Comparison of ENCODE assay signal across 7 mouse cellular contexts in the genomic region with DNA sequence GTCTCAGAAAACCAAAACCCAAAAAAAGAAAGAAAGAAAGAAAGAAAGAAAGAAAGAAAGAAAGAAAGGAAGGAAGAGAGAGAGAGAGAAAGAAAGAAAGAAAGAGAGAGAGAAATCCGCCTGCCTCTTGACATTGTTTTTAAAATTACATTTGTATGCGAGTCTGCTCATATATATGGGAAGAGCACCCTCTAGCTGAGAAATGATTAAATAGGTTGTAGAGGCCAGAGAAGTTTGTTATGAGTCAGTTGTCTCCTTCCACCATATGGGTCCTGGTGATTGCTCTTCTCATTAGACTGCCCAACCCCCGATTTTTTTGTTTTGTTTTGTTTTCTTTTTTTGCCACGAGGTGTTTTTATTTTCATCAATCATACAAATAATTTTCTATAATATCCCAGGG. TPM values are rescaled to one million over a fixed set of nuclear protein-coding genes. Genes with fewer than 3 reads are reported as not detected.
DNase-seq lines count a peak whose midpoint lies in the region; ATAC-seq and TF ChIP-seq lines count a peak whose summit lies in the region.
"Not testable (repeated sequence)": the region's sequence is repeated elsewhere in the genome, so short reads cannot be mapped to it uniquely, and the experiment has no call there.

No protein-coding gene starts in this region.

- H3K27ac ChIP-seq in CH12.LX (ENCODE audit: insufficient read depth, low read depth); embryonic facial prominence, embryonic 14.5 days (replicated peaks; ENCODE audit: low read depth, low read length); hindbrain, postnatal 0 days; limb, embryonic 14.5 days (replicated peaks; ENCODE audit: low read depth, low read length); stomach, postnatal 0 days (replicated peaks): not testable (repeated sequence)

- peak in 1 of 2 experiments; percentile 76; a peak in 3 of 4 replicates for TF ChIP-seq CTCF in CH12.LX (conservative IDR thresholded peaks at IDR 0.05 in 1 of 2, IDR thresholded peaks at IDR 0.05 in 1 of 2; ENCODE audit: low read depth in 2 of 2, low read length in 2 of 2)
- peak; percentile 57 for TF ChIP-seq CTCF in hindbrain, postnatal 0 days (IDR thresholded peaks at IDR 0.05; ENCODE audit: low read depth)
- peak; percentile 72 for TF ChIP-seq CTCF in stomach, postnatal 0 days (IDR thresholded peaks at IDR 0.05; ENCODE audit: low read depth)

- TF ChIP-seq RAD21 in CH12.LX (IDR thresholded peaks at IDR 0.05; ENCODE audit: low read depth, low read length): peak; percentile 78

- WGBS in embryonic facial prominence, embryonic 14.5 days: 61% methylated on average over 4 of the region's 4 CpGs
- 52% methylated on average over 4 of the region's 4 CpGs for WGBS in hindbrain, postnatal 0 days
- 70% methylated on average over 4 of the region's 4 CpGs for WGBS in limb, embryonic 14.5 days
- WGBS in stomach, postnatal 0 days: 33% methylated on average over 4 of the region's 4 CpGs

- TF ChIP-seq POLR2A in CH12.LX (IDR thresholded peaks at IDR 0.05; ENCODE audit: low read depth, low read length); limb, embryonic 14.5 days (IDR thresholded peaks at IDR 0.05; ENCODE audit: borderline replicate concordance, extremely low read depth, insufficient read depth, insufficient read length): not testable (repeated sequence)

- H3K9ac ChIP-seq in CH12.LX (ENCODE audit: insufficient read depth, low read depth): 0 out of 2 replicates have a peak overlapping the region, but pooled peaks have one; percentile 3
- not testable (repeated sequence) for H3K9ac ChIP-seq in embryonic facial prominence, embryonic 14.5 days (ENCODE audit: low read depth, low read length); hindbrain, postnatal 0 days (replicated peaks; ENCODE audit: low read length); limb, embryonic 14.5 days (ENCODE audit: low read depth, low read length, severe bottlenecking); stomach, postnatal 0 days (ENCODE audit: low read length)

- peaks cover 14 to 37% of the 10 kb centered on the region in 2 experiments for H3K4me1 ChIP-seq in CH12.LX (ENCODE audit: control insufficient read depth in 1 of 2, insufficient read depth in 2 of 2)
- H3K4me1 ChIP-seq in embryonic facial prominence, embryonic 14.5 days (ENCODE audit: control insufficient read depth, insufficient read depth, low read length): peaks cover 16% of the 10 kb centered on the region
- peaks cover 13% of the 10 kb centered on the region for H3K4me1 ChIP-seq in hindbrain, postnatal 0 days (ENCODE audit: insufficient read depth, low read length)
- H3K4me1 ChIP-seq in limb, embryonic 14.5 days (ENCODE audit: control insufficient read depth, insufficient read depth, low read length): peaks cover 14% of the 10 kb centered on the region
- H3K4me1 ChIP-seq in stomach, postnatal 0 days (replicated peaks; ENCODE audit: control insufficient read depth, insufficient read depth): not testable (repeated sequence)

- H3K4me2 ChIP-seq in CH12.LX (ENCODE audit: insufficient read depth, low read depth, poor library complexity, severe bottlenecking): peak overlapping the region; percentile 38; the same call in 1 of the 2 replicates
- H3K4me2 ChIP-seq in embryonic facial prominence, embryonic 14.5 days (ENCODE audit: low read depth, low read length); hindbrain, postnatal 0 days (ENCODE audit: low read depth, low read length); limb, embryonic 14.5 days (replicated peaks; ENCODE audit: low read depth, low read length, severe bottlenecking); stomach, postnatal 0 days (replicated peaks; ENCODE audit: low read depth): not testable (repeated sequence)

- in situ Hi-C loops in CH12.LX (cut with MboI; ENCODE audit: low pct_ligation_motif_present, low pct_unique_long_range_greater_than_20kb, low sequenced_read_pairs): not testable (repeated sequence)

- H3K79me2 ChIP-seq in CH12.LX (replicated peaks; ENCODE audit: control insufficient read depth, extremely low read depth, insufficient read depth, poor library complexity, severe bottlenecking): peaks cover 22% of the 10 kb centered on the region

- not testable (repeated sequence) for H3K27me3 ChIP-seq in CH12.LX (replicated peaks); embryonic facial prominence, embryonic 14.5 days (replicated peaks; ENCODE audit: control insufficient read depth, insufficient read depth, low read length); hindbrain, postnatal 0 days (ENCODE audit: insufficient read depth, low read length); limb, embryonic 14.5 days (ENCODE audit: control insufficient read depth, insufficient read depth, low read length); stomach, postnatal 0 days (ENCODE audit: control insufficient read depth, insufficient read depth, low read length)

- not testable (repeated sequence) for TF ChIP-seq EP300 in CH12.LX (IDR thresholded peaks at IDR 0.05; ENCODE audit: low read length); stomach, postnatal 0 days (optimal IDR thresholded peaks at IDR 0.05)

- ATAC-seq in embryonic facial prominence, embryonic 14.5 days (ENCODE audit: low read depth); hindbrain, postnatal 0 days; limb, embryonic 14.5 days (ENCODE audit: low FRiP score, low read depth); stomach, postnatal 0 days (ENCODE audit: low FRiP score, low TSS enrichment): not testable (repeated sequence)
- ATAC-seq in megakaryocyte progenitor cell, adult 5-6 weeks (replicated peaks; ENCODE audit: poor library complexity): peak; percentile 32; the same call in 1 of the 2 replicates

- peak; percentile 68 for DNase-seq in CH12.LX (ENCODE audit: extremely low read depth)
- DNase-seq in brain, adult 2 months (ENCODE audit: low read depth, low spot score): peak; percentile 61
- peak; percentile 77 for DNase-seq in embryonic facial prominence, embryonic 14.5 days (ENCODE audit: low spot score)
- peak; percentile 73 for DNase-seq in hindbrain, postnatal 0 days (ENCODE audit: low spot score)
- DNase-seq in limb, embryonic 14.5 days (ENCODE audit: low spot score): peak; percentile 76
- not testable (repeated sequence) for DNase-seq in stomach, postnatal 0 days (ENCODE audit: low spot score)

- dilution Hi-C loops in CH12.LX (cut with MboI; ENCODE audit: extremely low pct_ligation_motif_present, extremely low pct_unique_long_range_greater_than_20kb, low sequenced_read_pairs): not testable (repeated sequence)

- H3K4me3 ChIP-seq in CH12.LX (replicated peaks in 1 of 3; ENCODE audit: low read depth in 2 of 3, low read length in 2 of 3, poor library complexity in 1 of 3); embryonic facial prominence, embryonic 14.5 days (ENCODE audit: low read depth, low read length); hindbrain, postnatal 0 days (ENCODE audit: low read length); limb, embryonic 14.5 days (replicated peaks; ENCODE audit: low read length); stomach, postnatal 0 days (ENCODE audit: low read depth, low read length): not testable (repeated sequence)

- not testable (repeated sequence) for H3K9me3 ChIP-seq in CH12.LX (replicated peaks; ENCODE audit: low read length); embryonic facial prominence, embryonic 14.5 days (ENCODE audit: control insufficient read depth, low read length); hindbrain, postnatal 0 days (ENCODE audit: low read length); limb, embryonic 14.5 days (ENCODE audit: control insufficient read depth, low read length); stomach, postnatal 0 days (ENCODE audit: control insufficient read depth, low read length)

- peaks cover 8 to 11% of the 10 kb centered on the region in 2 experiments for H3K36me3 ChIP-seq in CH12.LX (replicated peaks in 1 of 2; ENCODE audit: control insufficient read depth in 1 of 2, insufficient read depth in 1 of 2, low read length in 1 of 2)
- peaks cover 12% of the 10 kb centered on the region for H3K36me3 ChIP-seq in embryonic facial prominence, embryonic 14.5 days (ENCODE audit: control insufficient read depth, insufficient read depth, low read length)
- not testable (repeated sequence) for H3K36me3 ChIP-seq in hindbrain, postnatal 0 days (ENCODE audit: insufficient read depth, low read length); stomach, postnatal 0 days (ENCODE audit: control insufficient read depth, insufficient read depth, low read length)
- H3K36me3 ChIP-seq in limb, embryonic 14.5 days (ENCODE audit: control insufficient read depth, insufficient read depth, low read length): peaks cover 13% of the 10 kb centered on the region

RNA-seq across cellular contexts. Expression of gene Syvn1, which starts 2.3 kb away (rescaled TPM):
- total RNA-seq in CH12.LX (2012; rRNA removed) (26.8 and 32.0 TPM in 2 replicates), CH12.LX (2014; rRNA removed) (13.5 and 16.5 TPM in 2 replicates)
- polyA plus RNA-seq in CH12.LX (2012; ENCODE audit: insufficient read length, low read depth): 82.5 and 106 TPM in 2 replicates
- polyA plus RNA-seq in embryonic facial prominence, embryonic 14.5 days (2014; fragmentation: Nextera tagmentation; extraction: Ambion mirVana): 32.1 and 34.9 TPM in 2 replicates
- 27.6 and 34.1 TPM in 2 replicates for total RNA-seq in hindbrain, postnatal 0 days (2014; rRNA removed)
- polyA plus RNA-seq in hindbrain, postnatal 0 days (2015; fragmentation: Nextera tagmentation; extraction: Ambion mirVana): 26.8 and 29.8 TPM in 2 replicates
- 49.2 and 63.9 TPM in 2 replicates for polyA plus RNA-seq in limb, embryonic 14.5 days (2012; rRNA removed)
- polyA plus RNA-seq in limb, embryonic 14.5 days (2014; fragmentation: Nextera tagmentation; extraction: Ambion mirVana): 31.5 and 34.6 TPM in 2 replicates
- total RNA-seq in megakaryocyte progenitor cell, adult 5-6 weeks (2015): 23.1 and 25.2 TPM in 2 replicates
- 10.1 and 11.2 TPM in 2 replicates for total RNA-seq in megakaryocyte progenitor cell, adult 5-6 weeks (2017)
- polyA plus RNA-seq in stomach, postnatal 0 days (2015; fragmentation: Nextera tagmentation; extraction: Ambion mirVana): 18.5 and 21.1 TPM in 2 replicates

RNA-seq across cellular contexts. Expression of gene Mrpl49, which starts 13.5 kb away (rescaled TPM):
- total RNA-seq in CH12.LX (2012; rRNA removed) (37.4 and 49.8 TPM in 2 replicates), CH12.LX (2014; rRNA removed) (59.0 and 60.9 TPM in 2 replicates)
- polyA plus RNA-seq in CH12.LX (2012; ENCODE audit: insufficient read length, low read depth): 55.6 and 66.6 TPM in 2 replicates
- 67.5 and 69.8 TPM in 2 replicates for polyA plus RNA-seq in embryonic facial prominence, embryonic 14.5 days (2014; fragmentation: Nextera tagmentation; extraction: Ambion mirVana)
- total RNA-seq in hindbrain, postnatal 0 days (2014; rRNA removed): 34.4 and 36.2 TPM in 2 replicates
- polyA plus RNA-seq in hindbrain, postnatal 0 days (2015; fragmentation: Nextera tagmentation; extraction: Ambion mirVana): 52.4 and 54.9 TPM in 2 replicates
- 47.0 and 54.8 TPM in 2 replicates for polyA plus RNA-seq in limb, embryonic 14.5 days (2012; rRNA removed)
- 75.3 and 75.5 TPM in 2 replicates for polyA plus RNA-seq in limb, embryonic 14.5 days (2014; fragmentation: Nextera tagmentation; extraction: Ambion mirVana)
- total RNA-seq in megakaryocyte progenitor cell, adult 5-6 weeks (2015): 44.4 and 53.5 TPM in 2 replicates
- 31.9 and 38.4 TPM in 2 replicates for total RNA-seq in megakaryocyte progenitor cell, adult 5-6 weeks (2017)
- polyA plus RNA-seq in stomach, postnatal 0 days (2015; fragmentation: Nextera tagmentation; extraction: Ambion mirVana): 35.0 and 36.6 TPM in 2 replicates

RNA-seq across cellular contexts. Expression of gene Fau, which starts 13.5 kb away (rescaled TPM):
- total RNA-seq in CH12.LX (2012; rRNA removed) (2,266 and 2,403 TPM in 2 replicates), CH12.LX (2014; rRNA removed) (1,142 and 1,239 TPM in 2 replicates)
- 2,522 and 2,776 TPM in 2 replicates for polyA plus RNA-seq in CH12.LX (2012; ENCODE audit: insufficient read length, low read depth)
- 870 and 937 TPM in 2 replicates for polyA plus RNA-seq in embryonic facial prominence, embryonic 14.5 days (2014; fragmentation: Nextera tagmentation; extraction: Ambion mirVana)
- 558 and 787 TPM in 2 replicates for total RNA-seq in hindbrain, postnatal 0 days (2014; rRNA removed)
- 668 TPM in 2 replicates for polyA plus RNA-seq in hindbrain, postnatal 0 days (2015; fragmentation: Nextera tagmentation; extraction: Ambion mirVana)
- polyA plus RNA-seq in limb, embryonic 14.5 days (2012; rRNA removed): 1,573 and 1,838 TPM in 2 replicates
- 948 and 968 TPM in 2 replicates for polyA plus RNA-seq in limb, embryonic 14.5 days (2014; fragmentation: Nextera tagmentation; extraction: Ambion mirVana)
- 1,814 and 1,841 TPM in 2 replicates for total RNA-seq in megakaryocyte progenitor cell, adult 5-6 weeks (2015)
- 1,690 and 2,042 TPM in 2 replicates for total RNA-seq in megakaryocyte progenitor cell, adult 5-6 weeks (2017)
- 818 and 857 TPM in 2 replicates for polyA plus RNA-seq in stomach, postnatal 0 days (2015; fragmentation: Nextera tagmentation; extraction: Ambion mirVana)

RNA-seq across cellular contexts. Expression of gene Znhit2, which starts 16.9 kb away (rescaled TPM):
- 29.2 and 32.7 TPM in 2 replicates for total RNA-seq in CH12.LX (2012; rRNA removed)
- 20.9 and 22.6 TPM in 2 replicates for total RNA-seq in CH12.LX (2014; rRNA removed)
- 20.1 and 20.5 TPM in 2 replicates for polyA plus RNA-seq in CH12.LX (2012; ENCODE audit: insufficient read length, low read depth)
- 33.1 and 33.6 TPM in 2 replicates for polyA plus RNA-seq in embryonic facial prominence, embryonic 14.5 days (2014; fragmentation: Nextera tagmentation; extraction: Ambion mirVana)
- 76.0 and 97.3 TPM in 2 replicates for total RNA-seq in hindbrain, postnatal 0 days (2014; rRNA removed)
- 43.2 and 46.3 TPM in 2 replicates for polyA plus RNA-seq in hindbrain, postnatal 0 days (2015; fragmentation: Nextera tagmentation; extraction: Ambion mirVana)
- 32.0 and 41.5 TPM in 2 replicates for polyA plus RNA-seq in limb, embryonic 14.5 days (2012; rRNA removed)
- polyA plus RNA-seq in limb, embryonic 14.5 days (2014; fragmentation: Nextera tagmentation; extraction: Ambion mirVana): 36.5 and 37.0 TPM in 2 replicates
- total RNA-seq in megakaryocyte progenitor cell, adult 5-6 weeks (2015): 12.7 and 14.2 TPM in 2 replicates
- total RNA-seq in megakaryocyte progenitor cell, adult 5-6 weeks (2017): 12.5 and 14.5 TPM in 2 replicates
- 31.8 and 33.2 TPM in 2 replicates for polyA plus RNA-seq in stomach, postnatal 0 days (2015; fragmentation: Nextera tagmentation; extraction: Ambion mirVana)

RNA-seq across cellular contexts. Expression of gene Tm7sf2, which starts 24.1 kb away (rescaled TPM):
- total RNA-seq in CH12.LX (2012; rRNA removed) (8.7 and 10.8 TPM in 2 replicates), CH12.LX (2014; rRNA removed) (8.8 and 11.7 TPM in 2 replicates)
- 7.9 and 15.1 TPM in 2 replicates for polyA plus RNA-seq in CH12.LX (2012; ENCODE audit: insufficient read length, low read depth)
- 19.5 and 21.7 TPM in 2 replicates for polyA plus RNA-seq in embryonic facial prominence, embryonic 14.5 days (2014; fragmentation: Nextera tagmentation; extraction: Ambion mirVana)
- 122 and 123 TPM in 2 replicates for total RNA-seq in hindbrain, postnatal 0 days (2014; rRNA removed)
- 57.7 and 64.2 TPM in 2 replicates for polyA plus RNA-seq in hindbrain, postnatal 0 days (2015; fragmentation: Nextera tagmentation; extraction: Ambion mirVana)
- 43.8 and 59.6 TPM in 2 replicates for polyA plus RNA-seq in limb, embryonic 14.5 days (2012; rRNA removed)
- 15.5 and 18.8 TPM in 2 replicates for polyA plus RNA-seq in limb, embryonic 14.5 days (2014; fragmentation: Nextera tagmentation; extraction: Ambion mirVana)
- 8.4 and 10.6 TPM in 2 replicates for total RNA-seq in megakaryocyte progenitor cell, adult 5-6 weeks (2015)
- 1.6 and 1.8 TPM in 2 replicates for total RNA-seq in megakaryocyte progenitor cell, adult 5-6 weeks (2017)
- 17.9 and 19.7 TPM in 2 replicates for polyA plus RNA-seq in stomach, postnatal 0 days (2015; fragmentation: Nextera tagmentation; extraction: Ambion mirVana)
